Mouse (Mus musculus): ENCODE measurements around the gene Acox1.

The Acox1 gene

DNA sequence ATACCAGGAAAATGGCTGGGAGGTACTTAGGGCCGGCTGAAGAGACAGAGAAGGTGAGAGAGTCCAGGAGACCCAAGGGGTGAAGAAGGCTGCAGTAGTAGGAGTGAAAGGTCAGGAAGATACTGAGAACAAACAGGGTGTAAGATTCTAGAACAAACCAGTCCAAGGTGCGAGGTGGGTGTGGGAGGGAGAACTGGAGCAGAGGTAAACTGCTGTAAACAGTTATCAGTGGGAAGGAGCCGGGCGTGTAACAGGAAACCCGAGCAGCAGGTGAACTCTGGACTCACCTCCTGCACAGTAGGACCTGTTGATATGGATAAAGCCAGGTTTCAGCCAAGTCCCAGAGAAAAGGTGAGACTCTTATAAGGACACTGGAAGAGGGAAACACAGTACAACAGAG, 11.9 kb upstream of the Acox1 start:
- DNase-seq: no peak

DNA sequence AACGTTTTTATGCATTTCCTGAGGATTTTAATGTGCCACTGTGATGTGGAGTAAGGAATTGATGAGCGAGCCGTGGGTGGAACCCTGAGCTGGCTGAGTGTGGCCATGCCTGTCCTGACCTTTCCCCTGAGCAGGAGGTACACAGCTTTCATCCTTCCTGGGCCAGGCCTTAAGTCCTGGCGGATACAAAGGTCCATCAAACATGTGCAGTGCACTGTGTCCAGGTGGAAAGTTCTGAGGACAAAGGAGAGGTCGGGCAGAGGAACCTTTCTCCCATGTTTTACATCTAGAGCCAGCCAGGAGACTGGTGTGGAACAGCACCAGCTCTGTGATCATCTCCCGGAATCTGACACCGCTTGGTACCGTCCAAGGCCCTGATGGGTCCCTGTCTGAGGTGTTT, 10.4 kb upstream of the Acox1 start:
- no peak for DNase-seq

- DNase-seq: no peak
Observed at GRCm38 (mm10) chr11:116208660-116209059, 9.8 kb upstream of the Acox1 start.

DNA sequence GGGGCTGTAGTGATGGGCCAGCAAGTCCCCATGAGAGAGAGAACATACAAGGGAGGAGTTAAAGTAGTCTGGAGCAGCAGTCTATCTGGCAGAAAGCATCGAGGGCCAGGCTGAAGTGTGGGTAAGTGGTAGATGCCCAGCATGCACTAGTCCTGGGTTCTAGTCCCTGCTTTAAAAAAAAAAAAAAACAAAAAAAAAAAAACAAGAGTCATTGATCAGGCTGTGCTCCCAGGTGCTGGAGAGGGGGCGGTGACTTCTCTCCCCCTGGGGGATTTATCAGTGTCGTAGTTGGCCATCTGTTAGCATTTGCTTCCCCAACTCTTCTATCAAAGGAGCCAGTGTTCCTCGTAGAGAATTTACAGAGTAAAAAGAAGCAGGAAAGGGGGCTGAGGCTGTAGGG, 7.8 kb upstream of the Acox1 start:
- no peak for DNase-seq

- DNase-seq: no peak
Observed at GRCm38 (mm10) chr11:116203150-116203549, 4.3 kb upstream of the Acox1 start.

DNA sequence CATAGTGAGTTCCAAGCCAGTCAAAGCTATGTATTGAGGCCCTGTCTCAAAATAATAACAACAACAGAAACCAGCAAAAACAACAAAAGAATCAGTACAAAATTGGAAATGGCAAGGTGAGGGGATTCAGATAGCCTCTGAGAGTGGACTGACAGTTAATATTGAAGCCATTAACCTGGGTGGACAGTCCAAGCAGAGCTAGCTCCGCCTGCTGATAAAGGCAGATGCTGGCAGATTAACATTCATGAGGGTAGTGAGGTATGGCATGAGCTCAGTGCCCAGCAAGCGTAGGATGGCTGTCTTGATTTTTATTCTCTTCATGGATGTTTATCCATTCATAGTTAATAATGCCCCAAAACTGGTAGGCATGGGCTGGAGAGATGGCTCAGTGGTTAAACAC, 2.3 kb upstream of the Acox1 start:
- no peak for DNase-seq

GRCm38 (mm10) chr11:116198132-116198531, 713 bp downstream of the Acox1 start:
- no peak for DNase-seq

GRCm38 (mm10) chr11:116197584-116197906, 1.3 kb downstream of the Acox1 start:
- DNase-seq: no peak

GRCm38 (mm10) chr11:116196866-116197583, 1.8 kb downstream of the Acox1 start:
- no peak for DNase-seq

GRCm38 (mm10) chr11:116196336-116196735, 2.5 kb downstream of the Acox1 start:
- DNase-seq: no peak

DNA sequence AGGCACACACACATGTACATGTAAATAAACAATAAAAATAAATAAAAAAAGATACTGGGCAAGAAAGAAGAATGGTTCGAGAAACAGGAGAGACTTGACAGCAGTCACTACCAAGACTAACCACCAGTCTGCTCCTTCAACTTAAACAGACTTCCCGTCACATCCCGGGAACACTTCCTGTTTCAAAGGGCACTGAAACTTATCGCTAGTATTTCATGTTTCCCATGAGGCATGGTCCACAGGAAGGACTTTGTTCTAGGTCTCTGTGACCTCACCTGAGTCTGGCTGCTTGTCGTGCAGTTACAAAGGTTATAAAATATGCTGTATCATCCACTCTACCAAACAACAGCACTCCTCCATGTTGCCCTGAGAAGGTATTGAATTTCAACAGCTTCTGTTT, 3.6 kb downstream of the Acox1 start:
- DNase-seq: no peak

- DNase-seq: no peak
Observed at GRCm38 (mm10) chr11:116194619-116195018, 4.2 kb downstream of the Acox1 start.

DNA sequence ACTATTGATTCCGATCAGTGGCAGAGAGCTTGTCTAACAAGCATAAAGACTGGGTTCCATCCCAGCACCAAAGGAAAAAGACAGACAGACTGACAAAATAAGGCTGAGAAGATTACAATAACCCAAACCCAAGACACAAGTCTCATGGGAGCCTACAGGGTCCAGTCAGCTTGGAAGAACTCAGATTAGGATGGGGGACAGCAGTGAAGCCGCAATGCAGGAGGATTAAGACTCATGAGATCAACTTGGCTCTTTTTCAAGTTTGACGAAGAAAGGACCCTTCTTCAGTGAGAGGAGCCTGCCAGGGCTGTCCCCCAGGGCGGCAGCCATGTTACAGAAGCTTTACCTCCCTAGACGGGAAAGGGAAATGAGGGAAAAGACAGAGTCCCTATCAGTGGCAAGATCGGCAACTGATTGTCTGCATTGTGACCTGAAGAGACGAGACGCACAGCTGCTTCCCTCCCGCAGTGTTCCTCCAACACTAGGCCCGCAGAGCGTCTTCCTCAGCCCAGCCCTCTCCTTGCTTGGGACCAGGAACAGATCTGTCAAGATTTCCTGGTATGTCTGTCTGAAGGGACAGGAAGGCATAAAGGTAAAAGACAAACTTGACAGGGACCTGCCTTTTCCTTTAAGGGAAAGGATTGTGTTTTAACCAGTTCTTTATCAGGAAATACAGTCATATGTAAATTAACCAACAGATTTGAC, 11.5 kb downstream of the Acox1 start:
- DNase-seq: no peak

DNA sequence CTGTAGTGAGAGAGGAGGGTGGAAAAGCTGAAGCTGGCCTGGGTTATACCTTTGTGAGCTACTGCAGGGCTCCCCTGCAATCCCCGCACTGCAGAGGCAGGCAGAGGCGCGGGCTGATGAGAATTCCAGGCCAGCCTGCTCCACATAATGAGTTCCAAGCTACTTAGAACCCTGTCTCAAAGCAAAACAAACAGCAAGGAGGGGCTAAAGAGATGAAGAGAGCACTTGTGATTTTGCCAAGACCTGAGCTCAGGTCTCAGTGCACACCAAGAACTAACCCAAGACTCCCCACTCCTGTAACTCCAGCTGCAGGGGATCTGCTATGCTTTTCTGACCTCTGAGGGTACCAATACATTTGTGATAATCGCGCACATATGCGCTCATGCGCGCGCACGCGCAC, 12.5 kb downstream of the Acox1 start:
- no peak for DNase-seq

- DNase-seq: no peak
Observed at GRCm38 (mm10) chr11:116185836-116186235, 13.0 kb downstream of the Acox1 start.

DNA sequence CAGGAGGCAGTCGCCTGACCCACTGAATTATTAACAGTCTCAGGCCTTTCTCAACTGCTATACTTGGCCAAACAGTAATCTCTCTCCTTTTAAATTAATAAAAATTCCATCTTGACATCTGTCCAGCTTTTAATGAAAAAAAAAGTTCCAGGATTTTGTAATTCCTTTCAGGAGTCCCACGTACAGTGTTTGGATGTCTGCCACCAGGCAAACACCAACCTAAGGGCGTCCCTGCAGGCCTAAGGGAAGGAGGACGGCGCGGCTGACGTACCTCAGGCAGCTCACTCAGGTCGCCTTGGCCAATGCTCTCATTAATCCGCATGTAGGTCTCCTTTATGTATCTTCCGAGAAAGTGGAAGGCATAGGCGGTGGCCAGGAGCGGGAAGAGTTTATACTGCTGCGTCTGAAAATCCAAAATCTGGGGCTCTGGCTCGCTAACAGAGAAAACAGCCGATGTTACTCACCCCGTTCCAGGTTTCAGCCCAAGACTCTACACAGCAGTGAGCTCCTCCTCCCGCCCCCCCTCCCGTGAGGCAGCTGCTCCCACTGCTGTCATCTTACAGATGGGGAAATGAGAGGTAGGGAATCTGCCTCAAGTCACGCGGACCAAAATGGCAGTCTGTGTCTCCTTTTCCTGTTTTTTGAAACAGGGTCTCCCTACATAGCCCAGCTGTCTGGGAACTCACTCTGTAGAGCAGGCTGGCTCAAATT, 20.3 kb downstream of the Acox1 start:
- no peak for DNase-seq

DNA sequence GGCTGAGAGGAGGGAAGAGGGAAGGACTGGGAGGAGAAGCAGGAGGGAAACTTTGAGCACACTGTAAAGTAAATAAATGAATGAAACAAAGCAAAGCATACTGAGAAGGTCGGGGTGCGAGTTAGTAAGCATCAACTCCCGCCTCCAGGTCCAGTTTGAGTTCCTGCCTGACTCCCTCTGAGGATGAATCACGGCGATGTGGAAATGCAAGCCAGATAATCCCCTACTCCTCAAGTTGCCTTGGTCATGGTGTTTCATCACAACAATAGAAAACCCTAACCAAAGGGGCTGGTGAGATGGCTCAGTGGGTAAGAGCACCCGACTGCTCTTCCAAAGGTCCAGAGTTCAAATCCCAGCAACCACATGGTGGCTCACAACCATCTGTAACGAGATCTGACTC, 22.8 kb downstream of the Acox1 start:
- DNase-seq: no peak

GRCm38 (mm10) chr11:116174775-116175448, 23.9 kb downstream of the Acox1 start:
- no peak for DNase-seq

DNA sequence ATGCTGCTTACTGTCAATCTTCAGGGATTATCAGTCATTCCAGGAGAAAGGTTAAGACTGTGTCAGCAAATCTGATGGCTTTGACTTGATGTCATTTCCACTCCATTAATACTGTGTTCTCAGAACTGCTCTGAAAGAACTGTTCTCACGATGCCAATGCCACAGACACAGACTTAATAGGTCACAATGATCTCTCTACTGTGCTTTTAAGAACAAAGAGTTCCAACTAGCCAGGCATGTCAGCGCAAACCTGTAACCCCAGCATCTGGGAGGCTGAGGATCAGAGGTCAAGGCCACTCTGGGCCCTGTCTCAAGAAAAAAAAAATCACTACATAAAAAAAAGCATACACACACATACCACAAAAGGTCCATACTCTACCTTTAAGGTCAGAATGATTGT, 26.9 kb downstream of the Acox1 start:
- DNase-seq: no peak

GRCm38 (mm10) chr11:116170003-116170800, 28.6 kb downstream of the Acox1 start:
- no peak for DNase-seq

DNA sequence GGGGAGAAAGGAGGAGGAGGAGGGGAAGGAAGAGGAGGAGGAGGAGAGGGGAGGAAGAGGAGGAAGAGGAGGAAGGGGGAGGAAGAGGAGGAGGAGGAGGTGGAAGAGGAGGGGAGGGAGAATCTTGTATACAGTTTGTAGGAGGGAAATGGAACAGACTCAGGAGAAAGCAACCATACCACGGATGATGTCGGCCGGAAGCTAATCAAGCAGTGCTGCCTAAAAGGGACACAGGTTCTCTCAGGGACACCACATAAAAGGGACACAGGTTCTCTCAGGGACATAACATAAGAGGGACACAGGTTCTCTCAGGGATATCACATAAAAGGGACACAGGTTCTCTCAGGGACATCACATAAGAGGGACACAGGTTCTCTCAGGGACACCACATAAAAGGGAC, 29.6 kb downstream of the Acox1 start:
- no peak for DNase-seq

- DNase-seq: peak; percentile 100
Observed at GRCm38 (mm10) chr11:116167884-116168439, 30.9 kb downstream of the Acox1 start, which contains the start of gene Fbf1. TSS of gene Fbf1 (minus strand) at chr11:116168166.

Measured in heart, adult 11 months (tissue).